Mouse (Mus musculus) liver, embryonic 14.5 days (tissue): ENCODE results near the gene Iqcf5.

Experiments used
- CTCF ChIP-seq: IDR thresholded peaks from 2 replicates; pipeline ENCODE4 v1.5.1; 2016; ENCODE audit warnings: antibody characterized with exemption, low read depth, control low read depth
- EP300 ChIP-seq: IDR thresholded peaks from 2 replicates; pipeline ENCODE4 v1.6.1; 2016; ENCODE audit warnings: antibody characterized with exemption, low read depth

GRCm38 (mm10) chr9:106475046-106475445, 39.3 kb upstream of the Iqcf5 start:
- no peak for TF ChIP-seq CTCF
- no peak for TF ChIP-seq EP300
